Mouse (Mus musculus): ENCODE results near the gene Lmx1b.

Gene Lmx1b

DNA sequence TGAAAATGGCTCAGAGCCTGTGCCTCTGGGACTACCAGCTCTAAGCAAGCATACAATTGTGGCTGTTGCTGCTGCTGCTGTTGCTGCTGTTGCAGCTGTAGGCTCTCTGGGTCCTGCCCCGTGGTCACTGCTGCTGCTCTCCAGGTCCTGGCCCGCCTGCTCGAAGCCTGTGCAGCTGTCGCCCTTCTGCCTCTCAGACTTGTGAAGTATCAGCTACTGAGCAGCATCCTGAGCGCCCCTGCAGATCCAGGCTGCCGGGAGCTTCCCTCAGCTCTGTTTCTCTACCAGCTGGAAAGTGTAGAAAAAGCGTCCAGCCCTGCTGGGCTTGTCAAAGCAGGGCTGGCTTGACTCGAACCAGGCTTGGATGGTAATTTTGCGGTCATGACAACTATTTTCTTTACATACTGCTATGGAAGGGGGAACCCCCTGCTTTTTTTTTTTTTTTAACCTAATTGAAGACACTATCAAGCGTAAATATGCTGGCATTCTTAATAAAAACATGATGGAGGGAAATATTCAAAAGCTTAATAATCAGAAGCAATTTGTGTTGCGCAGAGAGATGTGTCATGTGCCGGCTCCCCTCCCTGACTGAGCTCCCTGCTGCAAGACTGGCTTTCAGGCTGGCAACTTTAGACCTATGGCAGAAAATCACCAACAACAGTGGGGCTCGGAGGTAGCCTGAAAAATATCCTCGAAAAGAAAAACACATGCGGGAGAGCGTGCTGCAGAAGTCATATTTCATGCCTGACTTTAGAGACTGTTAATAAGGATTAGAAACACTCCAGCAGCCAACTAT lies 13.9 kb downstream of the Lmx1b start:
- TF ChIP-seq GATA4 (IDR thresholded peaks at IDR 0.05; ENCODE audit: insufficient replicate concordance, low read length) = no peak

DNA sequence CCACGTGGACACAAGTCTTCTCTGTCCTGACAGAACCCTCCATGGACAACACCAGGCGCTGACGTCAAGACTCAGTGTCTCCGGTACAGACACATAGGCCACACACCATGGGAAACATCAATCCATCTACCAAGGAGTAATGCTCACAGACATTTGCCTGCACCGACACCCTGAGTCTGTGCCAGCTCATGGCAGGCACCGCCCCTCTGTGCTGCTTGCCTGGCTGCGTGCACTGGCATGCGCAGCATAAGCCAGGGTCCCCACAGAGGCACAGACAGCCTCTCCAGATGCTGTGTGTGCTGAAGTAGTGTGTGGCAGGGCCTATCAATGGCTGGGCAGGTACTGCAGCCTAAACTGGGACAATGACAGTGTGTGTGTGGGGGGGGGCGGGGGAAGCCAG lies 22.6 kb downstream of the Lmx1b start:
- TF ChIP-seq GATA4 (IDR thresholded peaks at IDR 0.05; ENCODE audit: insufficient replicate concordance, low read length) = no peak

DNA sequence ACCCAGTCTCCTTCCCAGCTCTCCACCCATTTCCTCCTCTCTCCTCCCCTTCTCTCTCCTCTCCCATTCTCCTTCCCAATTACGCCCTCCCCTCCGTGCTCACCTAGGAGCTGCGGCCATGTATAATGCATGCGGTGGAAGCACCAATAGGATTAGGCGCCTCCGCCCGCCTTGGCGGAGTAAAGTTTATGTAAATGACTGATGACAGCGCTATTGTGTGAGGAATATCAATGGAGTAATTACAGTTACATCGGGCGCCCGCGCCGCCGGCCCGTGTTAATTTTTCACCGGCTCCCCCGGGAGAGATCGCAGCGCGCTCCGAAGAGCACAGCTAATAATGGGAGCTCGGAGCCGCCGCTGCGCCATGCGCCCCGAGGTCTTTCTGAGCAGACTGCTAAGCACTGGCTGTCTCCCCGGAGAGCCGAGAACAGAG lies 23.9 kb downstream of the Lmx1b start:
- TF ChIP-seq GATA4 (IDR thresholded peaks at IDR 0.05; ENCODE audit: insufficient replicate concordance, low read length) = no peak

DNA sequence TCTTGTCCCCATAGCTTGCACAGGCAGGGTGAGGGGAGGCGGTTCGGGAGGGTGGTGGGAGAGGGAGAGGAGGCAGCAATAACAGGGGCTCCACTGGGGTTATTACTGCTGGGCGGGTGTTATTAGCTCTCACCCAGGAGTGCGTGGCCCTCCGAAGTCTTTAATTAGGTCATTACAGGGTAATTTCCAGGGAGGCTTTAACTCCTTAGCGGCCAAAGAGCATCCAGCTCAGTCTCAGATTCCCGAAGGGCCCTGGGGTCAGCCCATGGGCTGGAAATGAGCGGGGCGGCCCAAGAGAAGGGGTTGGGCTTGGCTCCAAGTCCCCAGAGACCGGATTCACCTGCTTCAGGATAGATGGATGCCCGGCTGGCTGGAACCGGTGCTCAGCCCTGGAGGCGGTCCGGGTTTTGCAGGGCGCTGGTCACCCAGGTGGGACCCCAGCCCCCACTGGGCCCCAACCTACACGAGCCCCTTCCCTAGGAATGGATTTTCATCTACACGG lies 24.4 kb downstream of the Lmx1b start:
- TF ChIP-seq GATA4 (IDR thresholded peaks at IDR 0.05; ENCODE audit: insufficient replicate concordance, low read length) = no peak

DNA sequence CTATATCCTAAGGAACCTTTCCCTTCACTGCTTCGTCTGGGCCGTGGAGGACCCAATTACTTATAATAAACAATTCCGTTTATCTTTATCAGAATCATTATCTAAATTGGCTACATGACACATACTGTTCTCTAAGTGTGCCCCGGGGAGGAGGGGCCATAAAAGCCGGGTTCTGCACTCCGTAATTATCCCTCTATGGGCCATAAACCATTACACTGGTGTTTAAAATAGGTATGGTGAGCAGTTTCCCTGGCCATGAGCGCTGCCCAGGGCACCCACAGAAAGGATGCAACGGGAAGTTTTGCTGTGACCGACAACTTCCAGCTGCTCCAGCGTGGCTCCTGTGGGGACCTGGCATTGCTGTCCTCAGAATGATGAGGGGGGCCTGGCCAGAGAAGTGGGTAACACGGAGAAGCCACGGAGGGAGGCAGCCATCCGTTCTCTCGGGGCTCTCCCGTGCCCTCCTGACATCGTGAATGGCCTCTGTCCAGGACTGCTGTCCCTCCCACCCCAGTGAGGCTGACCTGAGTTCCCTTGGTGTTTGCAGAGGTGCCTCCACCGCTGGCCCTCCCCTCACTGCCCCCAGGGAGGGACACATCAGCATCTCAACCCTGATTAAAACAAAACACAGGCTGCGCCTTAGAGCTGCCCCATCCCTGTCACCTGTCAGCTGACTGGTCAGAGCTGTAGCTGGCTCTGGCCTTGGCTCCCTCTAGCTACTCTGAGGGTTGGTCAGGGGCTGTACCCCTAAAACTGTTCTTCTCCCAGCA lies 34.6 kb downstream of the Lmx1b start:
- TF ChIP-seq GATA4 (IDR thresholded peaks at IDR 0.05; ENCODE audit: insufficient replicate concordance, low read length) = no peak

DNA sequence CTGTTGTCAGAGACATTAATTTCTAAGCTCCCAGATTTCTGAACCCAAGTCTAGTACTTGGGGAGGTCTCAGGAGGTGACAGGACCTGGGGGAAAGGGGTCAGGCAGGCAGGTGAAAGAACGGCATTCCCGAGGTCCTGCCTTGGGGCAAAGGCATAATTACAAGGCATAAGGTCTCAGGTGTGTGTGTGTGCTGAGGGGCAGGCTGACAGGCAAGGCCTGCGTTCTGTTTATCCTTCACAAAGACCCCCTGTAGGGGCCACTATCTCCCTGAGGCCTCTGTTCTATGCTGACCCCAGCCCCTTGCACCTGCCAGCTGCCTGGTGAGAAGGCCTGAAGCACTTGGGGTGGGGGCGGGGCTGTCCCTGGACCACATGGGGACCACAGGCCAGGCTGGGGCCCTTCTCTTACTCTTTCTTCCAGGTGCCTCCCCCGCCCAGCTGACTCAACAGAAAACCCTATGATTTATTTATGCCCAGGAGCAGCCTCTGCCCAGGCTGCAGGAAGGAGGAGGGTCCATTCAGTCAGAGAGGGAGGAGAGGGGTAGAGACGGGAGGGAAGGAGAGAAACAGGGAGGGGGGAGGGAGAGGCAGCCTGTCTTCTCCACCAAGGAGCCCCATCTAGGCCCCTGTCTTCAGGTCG lies 35.3 kb downstream of the Lmx1b start:
- TF ChIP-seq GATA4 (IDR thresholded peaks at IDR 0.05; ENCODE audit: insufficient replicate concordance, low read length) = no peak

DNA sequence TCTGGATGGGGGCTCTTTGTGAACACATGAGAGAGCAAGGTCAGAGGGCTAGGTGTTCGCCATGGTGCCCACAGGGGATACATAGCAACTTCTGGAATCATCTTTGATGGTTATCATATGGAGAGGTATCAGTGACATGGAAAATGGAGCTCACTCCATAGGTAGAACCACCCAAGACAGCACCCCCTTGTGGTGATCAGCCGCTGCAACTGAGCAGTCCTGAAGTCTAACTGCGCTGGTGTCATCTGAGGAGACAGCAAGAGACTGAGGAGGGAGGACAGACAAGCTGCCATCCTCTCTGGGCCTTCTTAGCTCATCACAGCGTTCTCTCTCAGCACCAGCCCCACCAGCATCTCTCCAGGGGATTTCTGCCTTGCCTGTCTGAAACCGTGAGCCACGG lies 39.8 kb downstream of the Lmx1b start:
- TF ChIP-seq GATA4 (IDR thresholded peaks at IDR 0.05; ENCODE audit: insufficient replicate concordance, low read length) = no peak

DNA sequence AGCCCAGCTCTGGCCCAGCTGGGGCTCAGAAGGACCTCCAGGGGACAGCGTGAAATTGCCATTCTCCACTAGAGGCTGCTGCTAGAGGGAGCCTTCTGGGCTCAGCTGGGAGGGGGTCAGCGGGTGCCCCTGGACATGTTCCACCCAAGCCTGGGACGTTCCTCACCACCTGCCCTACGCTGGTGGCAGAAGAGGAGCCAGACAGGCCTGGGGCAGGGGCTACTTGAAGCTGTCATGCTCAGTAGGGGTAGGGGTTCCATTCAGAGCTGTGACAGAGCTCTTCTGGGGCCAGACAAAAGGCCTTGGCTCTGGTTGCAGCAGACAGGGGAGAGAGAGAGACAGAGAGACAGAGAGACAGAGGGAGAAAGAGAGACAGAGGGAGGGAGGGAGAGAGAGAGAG lies 42.9 kb downstream of the Lmx1b start:
- TF ChIP-seq GATA4 (IDR thresholded peaks at IDR 0.05; ENCODE audit: insufficient replicate concordance, low read length) = no peak

DNA sequence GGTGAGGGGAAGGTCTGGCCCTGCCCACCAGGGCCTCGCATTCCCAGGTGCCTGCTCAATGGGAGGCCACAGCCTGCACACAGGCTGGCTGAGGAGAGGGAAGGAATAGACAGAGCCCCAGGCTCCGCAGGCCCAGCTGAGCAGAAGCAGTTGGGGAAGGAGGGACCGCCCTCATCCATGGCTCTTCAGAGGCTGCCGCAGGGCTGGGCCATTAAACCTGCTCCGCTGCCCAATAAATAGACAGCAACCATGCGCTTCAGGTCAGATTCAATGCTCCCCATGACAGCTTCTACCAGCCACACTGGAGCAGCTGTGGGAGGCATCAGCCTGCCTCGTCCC lies 45.3 kb downstream of the Lmx1b start:
- TF ChIP-seq GATA4 (IDR thresholded peaks at IDR 0.05; ENCODE audit: insufficient replicate concordance, low read length) = no peak

DNA sequence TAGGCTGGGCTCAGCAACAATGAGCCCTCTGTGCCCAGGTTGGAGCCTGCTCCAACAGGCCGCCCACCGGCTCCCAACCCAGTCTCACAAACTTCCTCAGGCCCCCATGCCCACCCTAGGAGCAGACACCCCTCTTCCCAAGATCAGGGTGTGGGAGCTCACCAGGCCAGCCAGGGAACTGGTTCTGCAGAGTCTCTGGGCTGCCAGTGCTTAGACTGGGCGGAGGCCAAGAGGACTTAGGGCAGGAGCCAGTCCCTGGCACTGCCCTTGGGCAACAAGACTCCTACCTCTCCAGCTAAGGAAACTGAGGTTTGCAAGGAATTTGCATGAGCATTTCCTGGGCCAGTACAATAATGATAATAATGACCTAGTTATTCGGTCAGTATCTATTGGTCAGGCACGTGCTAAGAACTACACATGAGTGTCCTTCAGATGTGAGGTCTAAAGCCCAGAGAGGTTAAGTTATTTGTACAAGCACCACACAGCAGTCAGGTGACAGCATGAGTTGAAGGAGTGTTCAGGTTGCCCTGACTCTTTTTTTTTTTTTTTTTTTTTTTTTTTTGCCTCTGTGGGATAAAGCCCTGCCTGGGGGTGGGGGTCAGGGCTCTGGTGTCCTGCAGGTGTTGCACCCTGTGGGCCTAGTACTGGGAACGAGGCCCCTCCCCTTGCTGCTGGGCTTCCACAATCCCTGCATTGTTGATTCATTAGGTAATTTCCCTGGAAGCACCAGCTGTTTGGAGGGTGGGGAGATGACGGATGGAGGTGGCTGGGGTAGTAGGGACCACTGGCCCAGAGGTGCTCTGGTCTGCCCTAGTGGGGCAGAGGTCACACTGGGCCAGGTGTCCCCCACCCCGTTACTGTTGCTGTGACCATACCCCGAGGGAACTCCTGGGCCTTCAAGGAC lies 45.9 kb downstream of the Lmx1b start:
- no peak for TF ChIP-seq GATA4 (IDR thresholded peaks at IDR 0.05; ENCODE audit: insufficient replicate concordance, low read length)

DNA sequence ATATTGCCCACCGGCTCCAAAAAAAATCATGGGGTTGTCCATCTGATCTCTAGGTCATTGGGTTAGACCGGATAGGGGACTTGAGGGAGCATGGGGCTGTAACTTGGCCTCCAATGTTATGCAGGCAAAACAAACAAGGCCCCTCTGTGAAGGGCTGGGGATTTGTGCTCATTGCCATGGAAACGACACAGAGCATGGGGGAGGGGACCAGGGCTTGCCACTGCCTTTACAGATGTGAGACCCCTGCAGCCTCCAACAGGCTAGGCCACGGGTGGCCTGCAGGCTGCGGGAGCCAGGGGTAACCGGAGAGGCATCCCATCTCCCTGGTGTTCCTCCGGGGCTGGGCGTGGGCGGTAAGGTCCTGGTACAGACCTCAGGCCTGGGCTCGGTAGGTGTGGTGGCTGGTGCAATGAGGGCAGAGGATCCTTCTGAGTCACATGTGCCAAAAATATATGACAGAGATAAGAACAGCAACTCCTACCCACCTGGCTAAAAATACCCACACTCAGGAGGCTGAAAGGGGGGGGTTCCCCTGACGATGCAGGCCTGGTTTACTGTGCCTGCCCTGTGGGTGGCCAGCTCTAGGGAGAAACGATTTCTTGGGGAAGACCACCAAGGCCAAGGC lies 47.3 kb downstream of the Lmx1b start:
- no peak for TF ChIP-seq GATA4 (IDR thresholded peaks at IDR 0.05; ENCODE audit: insufficient replicate concordance, low read length)

DNA sequence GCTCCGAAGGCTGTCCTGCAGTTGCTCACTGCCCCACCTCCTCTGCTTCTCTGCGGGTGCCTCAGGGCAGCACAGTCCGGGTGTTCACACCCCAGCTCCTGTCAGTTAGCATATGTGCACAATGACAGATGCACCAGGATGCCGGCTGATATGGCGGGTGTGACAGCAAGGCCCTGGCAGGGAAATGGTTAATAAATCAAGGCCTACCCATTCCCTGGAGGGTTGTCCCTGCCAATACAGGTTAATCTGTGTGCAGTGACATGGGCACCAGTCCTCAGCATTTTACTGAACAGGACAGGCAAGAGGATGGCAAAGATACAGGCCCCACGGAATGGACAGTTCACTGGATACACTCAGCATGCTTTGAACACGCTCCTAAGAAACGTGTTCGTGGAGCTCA lies 51.0 kb downstream of the Lmx1b start:
- TF ChIP-seq GATA4 (IDR thresholded peaks at IDR 0.05; ENCODE audit: insufficient replicate concordance, low read length) = no peak

DNA sequence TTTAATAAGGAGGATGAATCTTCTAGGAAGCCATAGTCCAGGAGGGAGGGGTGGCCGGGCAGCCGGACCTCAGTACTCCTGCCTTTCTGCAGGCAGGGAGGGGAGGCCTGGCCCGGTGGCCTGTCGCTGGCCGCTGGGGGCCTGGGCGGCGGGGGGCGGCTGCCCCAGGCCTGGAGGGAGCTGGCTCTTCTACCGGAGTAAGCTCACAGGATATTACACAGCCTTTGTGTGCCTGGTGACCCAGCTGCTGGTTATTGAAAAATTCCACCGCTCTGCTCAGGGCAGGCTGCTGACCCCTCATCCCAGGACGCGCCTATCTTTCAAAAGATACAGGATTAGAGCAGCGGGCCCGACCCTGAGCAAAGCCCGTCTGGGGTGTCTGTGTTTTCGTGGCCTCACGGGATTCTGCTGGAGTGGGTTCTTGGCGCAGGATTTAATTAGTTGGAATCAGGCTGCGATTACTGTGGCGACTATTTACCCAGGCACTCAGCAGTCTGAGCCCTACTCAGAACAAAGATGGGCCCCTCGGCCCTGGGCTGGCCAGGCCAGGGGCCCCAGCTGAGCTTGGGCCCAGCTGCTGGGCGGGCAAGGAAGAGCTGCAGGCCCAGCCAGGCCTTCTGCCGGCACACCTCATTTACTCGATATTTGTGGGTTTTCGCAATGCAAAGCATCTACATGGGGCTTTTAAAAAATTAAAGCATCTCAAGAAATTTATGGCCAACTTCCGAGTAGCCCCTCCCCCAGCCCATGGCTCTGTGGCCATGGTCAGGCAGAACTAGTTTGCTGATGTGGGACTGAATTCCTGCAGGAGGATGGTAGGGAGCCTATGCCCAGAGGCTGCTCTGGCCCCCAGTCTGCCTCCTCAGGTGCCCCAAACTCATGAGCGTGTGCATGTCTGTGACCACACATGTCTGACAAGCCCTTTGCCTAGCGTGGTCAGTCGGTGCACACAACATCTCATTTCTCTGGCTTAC lies 55.1 kb downstream of the Lmx1b start:
- TF ChIP-seq GATA4 (IDR thresholded peaks at IDR 0.05; ENCODE audit: insufficient replicate concordance, low read length) = no peak
